Mouse (Mus musculus) R1 (cell line): ENCODE measurements at regions not wholly inside any gene's neighbourhood (a gene's known extent, or its start where the extent isn't known, plus 50 kb on each side); places are given as distances from the start of the nearest gene placed in this dataset.
A peak's percentile ranks its signal among the peaks of the same experiment; 100 is the strongest.

Experiments used
- DNase-seq: peaks from one replicate; pipeline ENCODE4 v3.0.0-alpha.2; 2018; ENCODE audit warnings: low read depth, low spot score

GRCm38 (mm10) chr2:72825251-72825650 lies 155.0 kb downstream of the Sp3 start:
- DNase-seq = no peak

DNA sequence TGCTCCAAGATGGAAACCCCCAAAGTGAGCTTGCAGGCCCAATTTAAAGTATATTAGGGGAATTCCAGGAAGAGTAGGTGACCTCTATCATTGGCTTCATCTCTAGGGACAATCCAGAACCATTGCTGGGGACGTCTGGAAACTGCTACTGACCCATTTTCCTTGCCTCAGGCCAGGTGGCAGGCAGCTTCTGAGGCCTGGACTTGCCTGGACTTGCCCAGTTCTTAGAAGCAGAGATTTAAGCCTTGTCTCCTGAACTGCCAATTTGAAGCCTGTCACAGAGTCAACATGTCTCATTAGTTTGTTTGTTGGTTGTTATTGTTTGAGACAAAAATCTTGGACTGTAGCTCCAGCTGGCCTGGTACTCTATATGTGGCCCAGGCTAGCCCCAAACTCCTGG lies 151.1 kb downstream of the Sp3 start:
- DNase-seq = no peak

- DNase-seq = no peak
These were observed 147.5 kb downstream of the Sp3 start for GRCm38 (mm10) chr2:72832770-72833169.

GRCm38 (mm10) chr2:72838085-72838727 lies 142.0 kb downstream of the Sp3 start:
- DNase-seq = peak; percentile 76

DNA sequence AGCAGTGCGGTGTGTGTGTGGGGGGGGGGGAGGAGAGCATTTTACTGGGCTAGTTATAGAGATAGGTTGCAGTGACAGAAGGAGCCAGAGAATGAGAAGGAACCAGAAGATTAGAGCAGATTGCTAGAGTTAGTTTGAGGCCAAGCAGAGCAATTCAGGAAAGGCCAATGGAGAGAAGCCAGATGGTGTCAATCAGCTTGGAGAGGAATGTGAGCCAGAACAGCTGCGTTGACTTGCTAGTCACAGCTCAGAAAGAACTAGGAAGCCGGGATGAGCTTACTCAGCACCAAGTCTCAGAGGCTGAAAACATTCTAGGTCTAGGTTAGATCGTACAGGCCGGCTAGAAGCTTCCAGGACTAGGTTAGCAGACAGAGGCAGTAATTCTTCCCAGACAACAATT lies 140.6 kb downstream of the Sp3 start:
- no peak for DNase-seq

DNA sequence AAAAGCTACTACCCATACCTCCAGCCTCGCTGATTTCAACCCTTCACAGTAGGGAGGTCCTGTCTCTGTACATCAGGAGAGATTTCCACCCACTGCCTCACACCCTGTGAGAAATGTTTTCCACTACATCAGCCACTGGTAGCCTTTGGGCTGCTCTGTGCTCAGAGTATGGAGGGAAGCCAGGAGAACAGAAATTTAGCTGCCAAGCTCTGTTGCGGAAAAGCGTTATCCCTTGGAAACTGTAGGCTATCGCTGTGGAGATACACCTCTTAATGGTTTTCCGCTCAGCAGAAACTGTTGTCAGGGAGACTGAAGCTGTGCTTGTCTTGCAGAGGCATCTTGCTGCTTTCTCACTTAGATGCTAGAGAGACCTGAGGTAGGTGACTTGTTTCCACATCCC lies 138.9 kb downstream of the Sp3 start:
- no peak for DNase-seq

GRCm38 (mm10) chr2:72843610-72844009 lies 136.6 kb downstream of the Sp3 start:
- DNase-seq = no peak

GRCm38 (mm10) chr2:72849441-72850192 lies 130.6 kb downstream of the Sp3 start:
- no peak for DNase-seq

GRCm38 (mm10) chr2:72852509-72852908 lies 127.7 kb downstream of the Sp3 start:
- DNase-seq = no peak

GRCm38 (mm10) chr2:72855276-72855970 lies 124.8 kb downstream of the Sp3 start:
- DNase-seq = no peak

- no peak for DNase-seq
These were observed 124.1 kb downstream of the Sp3 start for GRCm38 (mm10) chr2:72855971-72856755.

- no peak for DNase-seq
These were observed 122.9 kb downstream of the Sp3 start for GRCm38 (mm10) chr2:72857377-72857776.

DNA sequence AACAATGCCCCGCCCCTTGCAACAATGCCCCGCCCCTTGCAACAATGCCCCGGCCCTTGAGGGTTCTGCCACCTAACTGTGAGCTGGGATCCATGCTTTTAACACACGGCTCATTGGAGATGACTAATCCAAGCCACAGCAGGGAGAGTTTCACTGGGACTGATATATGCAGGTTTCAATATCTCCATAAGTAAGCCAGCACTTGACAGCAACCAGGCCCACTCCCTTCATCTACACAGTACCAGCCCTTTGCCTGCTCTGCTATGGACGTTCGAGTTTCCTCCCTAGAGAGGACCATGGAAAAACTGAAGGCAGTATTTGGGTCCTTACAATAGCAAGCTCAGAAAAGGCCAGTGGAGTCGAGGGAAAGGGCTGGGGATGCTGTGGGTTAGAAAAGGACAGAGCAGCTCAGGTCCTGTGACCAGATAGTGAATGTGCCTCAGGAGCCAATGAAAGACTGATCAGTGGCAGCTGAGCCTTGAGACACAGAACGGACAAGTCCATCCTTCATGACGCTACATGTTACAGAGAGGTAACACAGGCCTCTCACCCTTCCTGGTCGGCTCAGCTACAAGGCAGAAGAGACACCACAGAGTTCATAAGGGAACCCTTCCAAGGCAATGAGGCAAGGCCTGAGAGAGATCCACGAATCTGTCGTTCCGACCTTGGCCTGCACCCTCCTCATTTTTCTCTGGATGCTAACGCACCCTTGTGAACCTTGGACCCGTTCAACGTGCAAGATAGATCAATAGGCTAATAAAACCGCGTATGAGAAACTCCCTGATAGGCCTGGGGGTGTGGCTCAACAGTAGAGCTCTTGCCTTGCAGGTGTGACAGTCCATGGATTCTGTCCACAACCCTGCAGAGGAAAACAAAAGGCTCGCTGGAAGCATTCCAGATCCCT lies 114.5 kb downstream of the Sp3 start:
- DNase-seq = peak; percentile 88

- DNase-seq = no peak
These were observed 113.9 kb downstream of the Sp3 start for GRCm38 (mm10) chr2:72866366-72866688.

- DNase-seq = no peak
These were observed 112.1 kb downstream of the Sp3 start for GRCm38 (mm10) chr2:72868173-72868572.

- no peak for DNase-seq
These were observed 108.4 kb downstream of the Sp3 start for GRCm38 (mm10) chr2:72871836-72872235.

DNA sequence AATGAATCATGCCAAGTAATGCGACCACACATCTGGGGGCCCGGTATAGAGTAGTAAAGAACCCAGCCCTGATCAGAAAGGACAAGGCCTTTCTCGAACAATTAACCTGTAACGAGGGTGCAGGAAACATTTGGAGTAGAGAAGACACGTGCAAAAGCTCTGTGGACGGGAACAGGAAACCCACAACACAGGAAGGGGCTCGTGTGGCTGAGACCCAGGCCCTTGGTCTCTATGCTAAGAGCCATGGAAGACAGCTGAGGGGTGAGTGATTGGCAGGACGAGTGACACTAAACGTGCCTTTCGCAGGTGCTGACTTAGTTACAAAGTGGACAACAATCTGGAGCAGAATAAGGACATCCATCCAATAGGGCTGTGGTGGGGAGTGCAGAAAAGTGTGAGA lies 106.3 kb downstream of the Sp3 start:
- no peak for DNase-seq

DNA sequence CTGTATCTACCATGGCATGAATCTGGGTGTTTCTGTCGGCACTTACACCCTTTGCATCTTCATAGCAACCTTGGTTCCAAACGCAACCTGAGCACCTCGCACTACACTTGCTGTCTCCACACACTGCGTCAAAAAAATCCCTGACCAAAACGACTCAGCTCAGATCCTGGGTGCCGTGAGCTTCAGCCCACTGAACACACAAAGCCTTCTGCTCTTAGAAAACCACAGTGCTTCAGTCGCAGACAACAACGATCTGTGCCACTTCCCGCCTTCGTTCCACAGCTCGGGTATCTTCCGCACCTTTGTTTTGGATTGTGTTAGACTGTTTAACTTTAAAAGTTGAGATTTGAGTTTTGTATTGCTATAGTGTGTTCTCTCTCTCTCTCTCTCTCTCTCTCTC lies 105.7 kb downstream of the Sp3 start:
- DNase-seq = peak; percentile 14

DNA sequence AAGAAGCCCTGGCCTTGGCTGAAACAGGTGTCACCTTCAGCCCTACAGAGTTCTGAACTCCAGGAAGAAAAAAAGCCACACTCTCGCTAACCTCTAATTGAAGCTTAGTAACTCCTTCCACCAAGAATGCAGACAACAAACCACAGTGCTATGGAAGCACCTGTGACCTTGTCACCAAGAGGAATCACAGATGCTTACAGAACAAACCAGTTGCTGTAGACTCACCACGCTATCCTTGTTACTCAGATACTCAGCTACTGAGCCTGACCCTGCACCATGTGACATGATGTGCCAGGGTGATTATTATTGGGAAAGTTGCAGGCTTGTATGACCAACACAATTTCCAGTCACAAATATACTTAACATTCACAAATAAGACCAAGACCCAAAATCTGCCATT lies 104.6 kb downstream of the Sp3 start:
- no peak for DNase-seq

GRCm38 (mm10) chr2:72880016-72880415 lies 100.2 kb downstream of the Sp3 start:
- no peak for DNase-seq

DNA sequence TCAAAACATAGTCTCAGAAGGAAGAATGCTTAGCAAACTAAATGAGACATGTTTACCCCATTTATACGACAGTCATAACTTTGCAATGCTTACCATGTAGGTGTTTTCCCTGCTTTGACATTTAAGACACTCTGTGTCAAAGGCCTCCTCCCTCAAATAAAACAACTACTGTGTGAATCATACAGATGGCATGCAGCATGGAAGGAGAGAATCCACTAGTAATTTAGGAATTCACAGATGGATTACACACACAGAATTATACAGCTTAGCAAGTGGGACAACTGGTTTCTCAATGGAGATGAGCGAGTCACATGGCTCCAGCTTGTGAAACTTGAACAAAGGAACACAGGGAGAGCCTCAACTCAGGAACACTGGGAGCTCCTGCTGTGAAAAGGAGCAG lies 98.7 kb downstream of the Sp3 start:
- DNase-seq = peak; percentile 22
